Mouse (Mus musculus): ENCODE results near the gene Scand1.

Gene Scand1

GRCm38 (mm10) chr2:156312297-156312897, at the start of gene Scand1, which contains the start of gene Cnbd2:
TSS of gene Scand1 (minus strand) at chr2:156312704.
TSS of gene Cnbd2 (plus strand) at chr2:156312299.
- DNase-seq (ENCODE audit: low read depth, low spot score) = peak; percentile 65

DNA sequence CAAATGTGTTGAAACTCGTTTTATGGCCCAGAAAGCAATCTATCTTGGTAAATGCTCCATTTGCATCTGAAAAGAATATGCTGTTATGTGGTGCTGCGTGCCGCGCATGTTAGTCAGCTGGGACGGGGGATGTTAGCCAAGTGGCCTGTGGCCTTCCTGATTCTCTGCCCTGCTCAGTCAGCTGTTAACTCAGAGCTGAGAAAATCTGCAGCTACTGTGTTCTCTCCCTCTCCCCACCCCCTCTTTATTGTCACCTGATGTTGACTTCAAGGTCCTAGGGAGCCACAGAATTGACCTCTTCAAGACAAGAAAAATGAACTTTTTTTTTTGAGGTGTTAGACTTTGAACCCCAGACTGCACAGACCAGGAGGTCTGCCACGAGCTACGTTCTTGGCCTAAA, 43.5 kb upstream of the Scand1 start:
- DNase-seq (ENCODE audit: low read depth, low spot score) = no peak

DNA sequence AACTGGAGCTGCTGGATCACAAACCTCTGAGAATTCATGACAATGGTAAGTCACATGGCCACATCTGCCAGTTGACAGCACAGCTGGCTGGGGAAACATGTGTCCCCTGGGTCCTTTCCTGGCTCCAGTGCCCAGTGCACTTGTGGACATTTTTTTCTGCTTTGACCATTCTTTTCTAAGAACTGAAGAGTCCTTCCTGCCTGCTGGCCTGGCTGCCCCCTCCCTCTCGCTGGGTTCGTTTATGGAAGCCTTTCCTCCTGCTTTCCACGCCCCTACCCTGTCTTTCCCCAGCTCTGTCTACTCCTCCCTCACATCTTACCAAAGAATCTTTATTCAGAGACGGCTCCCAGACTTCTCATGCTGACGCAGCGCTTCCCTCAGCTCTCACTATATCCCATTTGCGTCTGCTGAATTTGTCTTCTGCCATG, 40.8 kb upstream of the Scand1 start:
- DNase-seq (ENCODE audit: low read depth, low spot score) = no peak

DNA sequence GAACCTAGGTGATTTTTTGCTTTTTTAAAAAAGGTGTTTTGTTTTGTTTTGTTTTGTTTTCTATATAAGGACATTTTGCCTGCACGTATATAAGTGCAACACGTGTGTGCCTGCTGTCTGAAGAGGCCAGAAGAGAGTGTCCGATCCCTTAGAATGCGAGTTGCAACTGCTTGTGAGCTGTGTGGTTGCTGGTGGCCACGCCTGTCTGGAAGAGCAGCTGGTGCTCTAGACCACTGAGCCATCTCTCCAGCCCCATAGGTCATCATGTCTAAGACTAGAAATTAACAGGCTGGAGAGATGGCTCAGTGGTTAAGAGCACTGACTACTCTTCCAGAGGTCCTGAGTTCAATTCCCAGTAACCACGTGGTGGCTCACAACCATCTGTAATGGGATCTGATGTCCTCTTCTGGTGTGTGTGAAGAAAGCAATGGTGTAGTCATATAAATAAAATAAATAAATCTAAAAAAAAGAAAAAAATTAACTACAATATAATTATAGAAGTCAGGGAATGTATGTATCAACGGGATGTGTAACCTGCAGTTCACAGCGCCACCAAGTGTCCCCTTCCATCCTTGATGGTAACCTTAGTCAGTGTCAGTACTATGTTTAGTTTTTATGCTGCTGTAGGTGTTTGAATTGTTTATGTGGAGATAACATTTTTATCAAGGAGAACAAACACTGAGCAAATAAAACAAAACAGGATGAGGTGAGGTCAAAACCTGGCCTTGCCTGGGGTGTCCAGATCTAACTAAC, 40.1 kb upstream of the Scand1 start:
- no peak for DNase-seq (ENCODE audit: low read depth, low spot score)

DNA sequence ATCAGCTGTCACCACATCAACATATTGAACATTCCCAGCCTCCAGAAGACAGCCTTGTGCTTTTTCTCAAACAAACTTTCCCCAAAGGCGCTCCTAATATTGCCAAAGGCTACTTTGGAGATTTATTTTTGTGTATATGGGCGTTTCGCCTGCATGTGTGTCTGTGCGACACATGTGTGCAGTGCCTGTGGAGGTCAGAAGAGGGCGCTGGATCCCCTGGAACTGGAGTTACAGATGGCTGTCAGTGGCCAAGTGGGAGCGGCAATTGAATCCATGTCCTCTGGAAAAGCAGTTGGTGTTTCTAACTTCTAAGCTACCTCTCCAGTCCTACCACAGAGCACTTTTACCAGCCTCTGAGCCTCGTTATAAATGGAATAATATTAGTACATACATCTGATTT, 38.7 kb upstream of the Scand1 start:
- DNase-seq (ENCODE audit: low read depth, low spot score) = peak; percentile 70

DNA sequence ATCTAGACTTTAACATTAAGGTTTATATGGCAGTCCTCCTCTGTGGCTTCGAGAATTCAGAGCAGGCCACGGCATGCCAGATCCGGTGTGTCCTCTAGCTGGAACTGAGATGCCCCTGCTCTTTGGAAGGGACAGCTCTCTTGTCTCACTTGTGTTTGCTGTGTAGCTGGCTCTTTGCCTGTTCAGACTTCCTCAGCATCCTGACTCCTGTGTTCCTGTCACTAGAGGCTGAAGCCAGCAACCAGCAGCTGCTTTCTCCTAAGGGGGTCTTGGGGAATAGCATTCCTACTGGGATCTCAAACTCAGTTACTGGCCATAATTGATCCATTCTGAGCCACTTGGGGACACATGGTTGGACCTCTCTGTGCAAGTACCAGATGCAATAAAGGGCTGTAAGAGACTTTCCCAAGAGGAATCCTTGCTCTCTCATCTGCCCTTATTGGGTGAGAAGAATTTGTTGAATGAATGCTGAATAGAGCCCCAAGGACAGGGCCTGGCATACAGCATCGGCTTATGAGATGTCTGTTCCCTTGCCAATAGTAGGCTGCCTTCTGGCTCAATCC, 36.9 kb upstream of the Scand1 start:
- DNase-seq (ENCODE audit: low read depth, low spot score) = no peak

GRCm38 (mm10) chr2:156348812-156349211, 36.3 kb upstream of the Scand1 start:
- no peak for DNase-seq (ENCODE audit: low read depth, low spot score)

DNA sequence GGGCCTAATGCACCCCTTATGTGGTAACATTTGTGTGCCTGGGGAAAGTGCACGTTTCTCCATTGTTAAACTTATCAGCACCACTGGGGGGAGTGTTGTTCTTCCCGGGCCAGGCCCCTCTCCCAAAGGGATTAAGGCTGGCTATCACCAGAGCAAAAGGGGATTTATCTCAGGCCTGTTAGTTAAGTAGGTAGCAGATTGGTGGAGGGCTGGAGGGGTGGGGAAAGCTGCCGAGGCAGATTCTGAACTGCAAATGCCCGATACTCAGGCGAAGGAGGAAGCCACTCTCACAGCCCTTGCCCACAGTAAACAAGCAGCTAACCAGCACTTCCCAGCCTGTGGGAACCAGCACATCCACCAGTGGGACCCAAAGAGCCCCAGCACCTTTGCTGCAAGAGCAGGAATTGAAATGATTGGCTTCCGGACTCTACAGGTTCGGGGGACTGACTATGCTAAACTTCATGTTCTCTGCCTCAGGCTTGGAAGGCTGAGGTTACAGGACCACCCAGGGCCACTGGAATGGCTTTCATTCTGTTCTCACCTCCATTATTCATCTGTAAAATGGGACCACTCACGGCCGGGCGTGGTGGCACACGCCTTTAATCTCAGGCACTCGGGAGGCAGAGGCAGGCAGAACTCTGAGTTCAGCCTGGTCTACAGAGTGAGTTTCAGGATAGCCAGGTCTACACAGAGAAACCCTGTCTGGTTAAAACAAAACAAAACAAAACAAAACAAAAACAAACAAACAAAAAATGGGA, 32.5 kb upstream of the Scand1 start:
- DNase-seq (ENCODE audit: low read depth, low spot score) = peak; percentile 88

DNA sequence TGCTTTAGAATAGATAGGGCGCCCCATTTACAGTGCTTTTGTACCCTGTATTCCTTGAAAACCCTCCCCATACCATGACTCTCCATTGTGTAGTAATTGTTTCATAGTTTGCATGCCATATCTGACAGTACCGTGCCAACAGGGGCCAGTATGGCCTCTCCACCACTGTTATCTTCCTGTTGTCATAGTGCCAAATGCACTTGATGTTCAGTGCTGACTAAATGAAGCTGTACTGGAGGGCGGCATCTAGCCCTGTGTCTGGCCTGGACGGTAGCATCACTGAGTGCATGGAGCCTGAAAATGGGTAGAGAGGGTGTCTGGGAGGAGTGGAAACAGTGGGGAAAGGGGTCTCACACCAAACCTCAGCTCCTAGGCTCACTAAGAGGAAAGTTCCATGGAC, 27.6 kb upstream of the Scand1 start:
- DNase-seq (ENCODE audit: low read depth, low spot score) = no peak

GRCm38 (mm10) chr2:156331446-156331965, 19.0 kb upstream of the Scand1 start:
- no peak for DNase-seq (ENCODE audit: low read depth, low spot score)

GRCm38 (mm10) chr2:156330681-156331080, 18.2 kb upstream of the Scand1 start:
- no peak for DNase-seq (ENCODE audit: low read depth, low spot score)

DNA sequence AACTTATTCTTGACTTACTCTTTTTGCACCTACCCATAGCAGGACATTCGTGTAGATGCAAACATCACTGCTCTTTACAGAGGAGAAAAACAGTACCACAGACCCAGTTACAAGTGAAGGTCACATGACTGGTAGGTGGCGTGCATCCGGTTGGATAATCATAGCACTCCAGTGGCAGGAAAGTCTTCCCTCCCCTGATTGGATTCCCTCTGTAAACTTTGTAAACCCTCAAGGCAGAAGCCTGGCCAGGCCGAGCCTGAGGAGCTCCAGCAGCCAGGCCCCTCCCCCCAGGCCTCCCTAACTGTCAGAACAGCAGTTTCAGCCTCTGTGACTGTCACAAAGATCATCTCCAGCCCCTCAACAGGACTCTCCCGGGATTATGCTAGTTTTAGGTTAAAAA, 12.2 kb upstream of the Scand1 start:
- DNase-seq (ENCODE audit: low read depth, low spot score) = no peak

DNA sequence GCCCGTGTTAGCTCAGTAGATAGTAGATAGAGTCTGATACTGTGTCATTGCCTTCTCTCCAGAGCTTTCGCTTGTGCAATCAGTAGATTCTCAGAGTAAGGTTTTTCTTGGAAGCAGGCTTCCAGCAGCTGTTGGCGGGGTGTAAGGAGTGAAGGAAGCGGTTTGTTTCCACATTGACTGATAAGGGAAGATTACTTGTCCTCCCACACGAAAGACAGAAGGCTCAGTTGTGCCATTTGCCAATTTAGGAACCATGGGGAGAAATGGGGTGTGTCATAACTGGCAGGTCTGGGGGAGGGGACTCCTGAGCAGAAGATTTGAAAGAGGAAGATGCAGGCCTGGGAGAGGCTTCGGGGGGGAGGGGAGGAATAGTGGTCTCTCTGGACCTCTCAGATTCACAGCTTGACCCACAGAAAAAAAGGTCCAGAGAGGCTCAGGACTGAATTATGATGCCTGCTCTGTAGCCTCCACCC, 11.6 kb upstream of the Scand1 start:
- no peak for DNase-seq (ENCODE audit: low read depth, low spot score)

GRCm38 (mm10) chr2:156321538-156321937, 9.0 kb upstream of the Scand1 start:
- no peak for DNase-seq (ENCODE audit: low read depth, low spot score)

DNA sequence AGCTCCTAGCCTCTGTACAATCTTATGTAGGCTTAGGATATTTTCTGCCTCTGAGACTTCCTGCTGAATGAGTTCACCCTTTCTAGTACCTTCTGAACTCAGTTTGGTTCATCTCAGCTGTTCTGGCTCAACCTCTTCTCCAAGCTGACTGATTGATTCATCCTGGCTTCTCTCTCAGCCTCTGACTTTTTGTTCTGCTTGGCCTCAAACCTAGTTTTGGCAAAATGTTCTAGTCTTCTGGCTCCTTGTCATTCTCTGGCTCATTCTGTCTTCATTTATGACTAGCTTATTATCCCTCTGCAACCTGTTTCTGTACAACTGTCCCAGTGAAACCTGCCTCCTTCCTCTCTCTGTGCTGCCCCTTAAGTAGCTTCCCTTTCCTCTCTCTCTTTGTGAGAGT, 6.0 kb upstream of the Scand1 start:
- no peak for DNase-seq (ENCODE audit: low read depth, low spot score)

- peak; percentile 37 for DNase-seq (ENCODE audit: low read depth, low spot score)
Observed at GRCm38 (mm10) chr2:156314811-156315210, 2.3 kb upstream of the Scand1 start.

DNA sequence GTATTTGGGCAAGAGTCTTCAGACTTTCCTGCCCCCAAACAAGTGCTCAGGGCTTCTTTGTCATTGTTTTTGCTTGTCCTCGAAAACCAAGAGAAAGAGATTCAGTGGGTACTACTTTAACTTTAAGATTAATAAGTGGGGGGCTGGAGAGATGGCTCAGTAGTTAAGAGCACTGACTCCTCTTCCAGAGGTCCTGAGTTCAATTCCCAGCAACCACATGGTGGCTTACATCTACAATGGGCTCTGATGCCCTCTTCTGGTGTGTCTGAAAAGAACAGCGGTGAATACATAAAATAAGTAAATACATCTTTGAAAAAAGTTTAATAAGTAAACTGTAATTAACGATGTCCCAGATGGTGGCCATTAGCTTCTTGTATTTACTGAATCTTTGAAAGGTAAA, 649 bp upstream of the Scand1 start:
- no peak for DNase-seq (ENCODE audit: low read depth, low spot score)

DNA sequence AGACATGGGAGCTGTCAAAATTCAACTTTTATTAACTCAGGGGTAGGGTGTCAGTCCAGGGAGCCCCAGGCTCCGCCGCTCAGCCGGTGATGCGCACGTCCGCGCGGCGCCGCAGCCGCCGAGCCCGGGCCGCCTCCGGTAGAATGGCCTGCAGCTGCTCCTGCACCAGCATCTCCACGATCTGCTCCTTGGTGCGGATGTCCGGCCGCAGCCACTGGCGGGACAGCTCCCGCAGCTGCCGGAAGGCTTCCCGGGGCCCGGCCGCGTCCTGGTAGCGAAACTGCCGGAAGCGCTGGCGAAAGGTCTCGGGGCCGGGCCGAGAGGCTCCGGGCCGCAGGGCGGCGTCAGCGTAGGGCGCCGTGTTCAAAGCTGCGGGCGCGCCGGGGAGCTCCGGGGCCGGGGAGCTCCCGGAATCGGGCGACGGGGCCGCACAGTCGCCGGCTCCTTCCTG, 638 bp downstream of the Scand1 start:
- DNase-seq (ENCODE audit: low read depth, low spot score) = no peak

DNA sequence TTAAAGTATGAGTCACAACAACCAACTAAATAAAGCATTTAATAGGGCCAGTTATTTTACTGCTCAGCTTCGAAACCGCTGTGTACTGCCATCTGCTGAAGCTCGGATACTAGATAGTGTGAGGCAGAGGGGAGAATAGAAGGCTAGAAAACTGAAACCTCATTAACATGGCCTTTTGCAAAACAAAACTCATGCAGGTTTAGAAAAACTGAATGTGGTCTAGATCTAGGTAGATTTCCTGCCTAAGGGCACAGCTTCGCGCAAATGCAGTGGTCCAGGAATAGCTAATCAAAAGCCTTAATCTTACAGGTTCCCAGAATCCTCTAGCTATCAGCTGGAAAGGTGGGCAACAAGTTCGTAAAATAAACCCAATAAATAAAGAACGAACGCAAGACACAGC, 1.1 kb downstream of the Scand1 start:
- DNase-seq (ENCODE audit: low read depth, low spot score) = no peak

DNA sequence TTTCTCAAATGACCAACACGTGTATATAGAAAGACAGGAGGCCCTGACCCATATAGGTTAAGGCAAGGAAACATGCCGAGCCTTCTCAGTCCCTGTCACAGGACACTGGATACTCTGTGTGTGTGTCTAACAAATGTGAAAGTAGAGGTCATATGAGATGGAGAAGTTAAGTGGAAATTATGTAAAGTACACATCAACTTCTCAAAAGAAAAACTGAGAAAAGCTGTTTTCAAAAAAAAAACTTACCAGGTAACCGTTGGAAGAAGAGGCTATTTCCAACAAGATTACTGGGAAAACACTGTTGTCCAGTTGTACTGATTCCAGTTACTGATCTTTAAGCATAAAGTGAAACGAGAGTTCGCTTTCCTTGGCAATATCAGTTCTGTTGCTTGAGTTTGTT, 1.6 kb downstream of the Scand1 start:
- DNase-seq (ENCODE audit: low read depth, low spot score) = no peak

GRCm38 (mm10) chr2:156310455-156310854, 2.0 kb downstream of the Scand1 start:
- DNase-seq (ENCODE audit: low read depth, low spot score) = no peak

- DNase-seq (ENCODE audit: low read depth, low spot score) = no peak
Observed at GRCm38 (mm10) chr2:156309948-156310347, 2.6 kb downstream of the Scand1 start.

All from ES-CJ7 (cell line).